Mouse (Mus musculus): ENCODE measurements around the gene Slc35e4. TPM values are rescaled to one million over a fixed set of nuclear protein-coding genes. Genes with fewer than 3 reads are reported as not detected.

Slc35e4 gene
- 69.6 TPM for polyA plus RNA-seq (2012; fragmentation: generic; extraction: Trizol)

- Histone ChIP-seq H3K4me3 (peak within 1 kb of the TSS; percentile 99), H3K36me3 (ENCODE audit: control insufficient read depth, insufficient read depth) (peaks cover 5% of the 10 kb centered on the region), H3K79me2 (ENCODE audit: control insufficient read depth, insufficient read depth) (peaks cover 41% of the 10 kb centered on the region), H3K27me3 (ENCODE audit: control insufficient read depth, insufficient read depth, insufficient read length) (no peaks in the 10 kb centered on the region), H3ac (ENCODE audit: control insufficient read depth, insufficient read length) (peak within 1 kb of the TSS; percentile 31), H3K4me2 (ENCODE audit: low read depth) (peak within 1 kb of the TSS; percentile 93)
- TF ChIP-seq MAX (IDR thresholded peaks at IDR 0.05; ENCODE audit: low read depth): no peak
- TF ChIP-seq SRF (IDR thresholded peaks at IDR 0.05; ENCODE audit: control insufficient read depth, insufficient read length, low read depth): peak; percentile 12
- peak in 1 of 3 experiments; percentile 15 for TF ChIP-seq MYOG (IDR thresholded peaks at IDR 0.05; ENCODE audit: control insufficient read depth in 1 of 3, insufficient read depth in 1 of 3, insufficient read length in 2 of 3, low read depth in 2 of 3)
- TF ChIP-seq USF1 (IDR thresholded peaks at IDR 0.05; ENCODE audit: low read depth): peak; percentile 95
Observed at GRCm38 (mm10) chr11:3914109-3914840, at the start of gene Slc35e4. Gene Slc35e4, minus strand, starts transcription at chr11:3914664.

GRCm38 (mm10) chr11:3963610-3964415 is 49.3 kb upstream of the Slc35e4 start, which contains the start of gene Pes1:
Gene Pes1, plus strand, starts transcription at chr11:3963975.
- TF ChIP-seq E2F4 (IDR thresholded peaks at IDR 0.05; ENCODE audit: insufficient read depth): no peak
- peak; percentile 90 for TF ChIP-seq USF1 (IDR thresholded peaks at IDR 0.05; ENCODE audit: low read depth)
- no peak for TF ChIP-seq REST (IDR thresholded peaks at IDR 0.05; ENCODE audit: insufficient read depth, insufficient read length)
- TF ChIP-seq SRF (IDR thresholded peaks at IDR 0.05; ENCODE audit: control insufficient read depth, insufficient read length, low read depth): no peak
- TF ChIP-seq TCF12 (IDR thresholded peaks at IDR 0.05; ENCODE audit: insufficient read depth, poor library complexity, severe bottlenecking): no peak
- TF ChIP-seq POLR2A (IDR thresholded peaks at IDR 0.05; ENCODE audit: insufficient read length, low read depth): peak; percentile 40
- no peak for TF ChIP-seq MYOD1 (IDR thresholded peaks at IDR 0.05; ENCODE audit: control insufficient read depth in 1 of 3, insufficient read length in 2 of 3, low read depth in 2 of 3)
- TF ChIP-seq TCF3 (IDR thresholded peaks at IDR 0.05; ENCODE audit: insufficient read length, low read depth): no peak
- TF ChIP-seq MYOG (IDR thresholded peaks at IDR 0.05; ENCODE audit: control insufficient read depth in 1 of 3, insufficient read depth in 1 of 3, insufficient read length in 2 of 3, low read depth in 2 of 3): peak in 1 of 3 experiments; percentile 68
- TF ChIP-seq POLR2AphosphoS2 (IDR thresholded peaks at IDR 0.05; ENCODE audit: insufficient read length, low read depth): no peak
- TF ChIP-seq MAX (IDR thresholded peaks at IDR 0.05; ENCODE audit: low read depth): peak; percentile 99
- TF ChIP-seq CEBPB (IDR thresholded peaks at IDR 0.05; ENCODE audit: insufficient read depth, poor library complexity, severe bottlenecking): no peak
- Histone ChIP-seq H3K36me3 (ENCODE audit: control insufficient read depth, insufficient read depth) (no peaks in the 10 kb centered on the region), H3K79me2 (ENCODE audit: control insufficient read depth, insufficient read depth) (peaks cover 37% of the 10 kb centered on the region)

GRCm38 (mm10) chr11:3963155-3963554 is 48.7 kb upstream of the Slc35e4 start:
- Histone ChIP-seq H3K79me2 (ENCODE audit: control insufficient read depth, insufficient read depth) (peaks cover 37% of the 10 kb centered on the region), H3K36me3 (ENCODE audit: control insufficient read depth, insufficient read depth) (no peaks in the 10 kb centered on the region), H3K27me3 (ENCODE audit: control insufficient read depth, insufficient read depth, insufficient read length) (no peaks in the 10 kb centered on the region), H3ac (ENCODE audit: control insufficient read depth, insufficient read length) (no peak overlapping the region), H3K4me2 (ENCODE audit: low read depth) (peak overlapping the region; percentile 70), H3K4me3 (peak overlapping the region; percentile 90)
- no peak for TF ChIP-seq CEBPB (IDR thresholded peaks at IDR 0.05; ENCODE audit: insufficient read depth, poor library complexity, severe bottlenecking)
- no peak for TF ChIP-seq MYOD1 (IDR thresholded peaks at IDR 0.05; ENCODE audit: control insufficient read depth in 1 of 3, insufficient read length in 2 of 3, low read depth in 2 of 3)
- TF ChIP-seq POLR2AphosphoS2 (IDR thresholded peaks at IDR 0.05; ENCODE audit: insufficient read length, low read depth): no peak
- no peak for TF ChIP-seq USF1 (IDR thresholded peaks at IDR 0.05; ENCODE audit: low read depth)
- no peak for TF ChIP-seq POLR2A (IDR thresholded peaks at IDR 0.05; ENCODE audit: insufficient read length, low read depth)
- no peak for TF ChIP-seq E2F4 (IDR thresholded peaks at IDR 0.05; ENCODE audit: insufficient read depth)
- TF ChIP-seq TCF12 (IDR thresholded peaks at IDR 0.05; ENCODE audit: insufficient read depth, poor library complexity, severe bottlenecking): no peak
- TF ChIP-seq SRF (IDR thresholded peaks at IDR 0.05; ENCODE audit: control insufficient read depth, insufficient read length, low read depth): no peak
- TF ChIP-seq TCF3 (IDR thresholded peaks at IDR 0.05; ENCODE audit: insufficient read length, low read depth): no peak
- TF ChIP-seq MYOG (IDR thresholded peaks at IDR 0.05; ENCODE audit: control insufficient read depth in 1 of 3, insufficient read depth in 1 of 3, insufficient read length in 2 of 3, low read depth in 2 of 3): no peak
- no peak for TF ChIP-seq REST (IDR thresholded peaks at IDR 0.05; ENCODE audit: insufficient read depth, insufficient read length)
- TF ChIP-seq MAX (IDR thresholded peaks at IDR 0.05; ENCODE audit: low read depth): no peak

More at GRCm38 (mm10) chr11:3963610-3964415, 49.3 kb upstream of the Slc35e4 start, which contains the start of gene Pes1:
- peak within 1 kb of the TSS; percentile 75 for H3K4me2 ChIP-seq (ENCODE audit: low read depth)
- peak within 1 kb of the TSS; percentile 10 for H3ac ChIP-seq (ENCODE audit: control insufficient read depth, insufficient read length)
- no peaks in the 10 kb centered on the region for H3K27me3 ChIP-seq (ENCODE audit: control insufficient read depth, insufficient read depth, insufficient read length)
- peak within 1 kb of the TSS; percentile 90 for H3K4me3 ChIP-seq

GRCm38 (mm10) chr11:3961761-3962160 is 47.3 kb upstream of the Slc35e4 start:
- Histone ChIP-seq H3K4me2 (ENCODE audit: low read depth) (no peak overlapping the region), H3K4me3 (no peak overlapping the region), H3K79me2 (ENCODE audit: control insufficient read depth, insufficient read depth) (peaks cover 31% of the 10 kb centered on the region), H3K36me3 (ENCODE audit: control insufficient read depth, insufficient read depth) (no peaks in the 10 kb centered on the region), H3K27me3 (ENCODE audit: control insufficient read depth, insufficient read depth, insufficient read length) (no peaks in the 10 kb centered on the region), H3ac (ENCODE audit: control insufficient read depth, insufficient read length) (no peak overlapping the region)
- TF ChIP-seq REST (IDR thresholded peaks at IDR 0.05; ENCODE audit: insufficient read depth, insufficient read length) (no peak), TCF12 (IDR thresholded peaks at IDR 0.05; ENCODE audit: insufficient read depth, poor library complexity, severe bottlenecking) (no peak), POLR2AphosphoS2 (IDR thresholded peaks at IDR 0.05; ENCODE audit: insufficient read length, low read depth) (no peak), MYOD1 (IDR thresholded peaks at IDR 0.05; ENCODE audit: control insufficient read depth in 1 of 3, insufficient read length in 2 of 3, low read depth in 2 of 3) (no peak), POLR2A (IDR thresholded peaks at IDR 0.05; ENCODE audit: insufficient read length, low read depth) (no peak), SRF (IDR thresholded peaks at IDR 0.05; ENCODE audit: control insufficient read depth, insufficient read length, low read depth) (no peak), MAX (IDR thresholded peaks at IDR 0.05; ENCODE audit: low read depth) (no peak), TCF3 (IDR thresholded peaks at IDR 0.05; ENCODE audit: insufficient read length, low read depth) (no peak), E2F4 (IDR thresholded peaks at IDR 0.05; ENCODE audit: insufficient read depth) (no peak), CEBPB (IDR thresholded peaks at IDR 0.05; ENCODE audit: insufficient read depth, poor library complexity, severe bottlenecking) (no peak), USF1 (IDR thresholded peaks at IDR 0.05; ENCODE audit: low read depth) (no peak)

Data from myocyte (in vitro differentiated cells).